Mouse (Mus musculus) monocyte, adult 2 months (primary cell): ENCODE measurements around the gene Eci2.
"Not testable (repeated sequence)": the region's sequence is repeated elsewhere in the genome, so short reads cannot be mapped to it uniquely, and the experiment has no call there.

Experiments used
- DNase-seq, 2 experiments: peaks; one replicate each; pipeline ENCODE4 v3.0.0; 2022; ENCODE audit warnings: low spot score in 2 of 2, low read depth in 1 of 2

The Eci2 gene

GRCm38 (mm10) chr13:35026879-35027278, at the start of gene Eci2:
Gene Eci2 (minus strand): TSS chr13:35027096.
- no peak for DNase-seq

- DNase-seq, result no peak
These were observed 48.0 kb upstream of the Eci2 start for GRCm38 (mm10) chr13:35074862-35075261.

DNA sequence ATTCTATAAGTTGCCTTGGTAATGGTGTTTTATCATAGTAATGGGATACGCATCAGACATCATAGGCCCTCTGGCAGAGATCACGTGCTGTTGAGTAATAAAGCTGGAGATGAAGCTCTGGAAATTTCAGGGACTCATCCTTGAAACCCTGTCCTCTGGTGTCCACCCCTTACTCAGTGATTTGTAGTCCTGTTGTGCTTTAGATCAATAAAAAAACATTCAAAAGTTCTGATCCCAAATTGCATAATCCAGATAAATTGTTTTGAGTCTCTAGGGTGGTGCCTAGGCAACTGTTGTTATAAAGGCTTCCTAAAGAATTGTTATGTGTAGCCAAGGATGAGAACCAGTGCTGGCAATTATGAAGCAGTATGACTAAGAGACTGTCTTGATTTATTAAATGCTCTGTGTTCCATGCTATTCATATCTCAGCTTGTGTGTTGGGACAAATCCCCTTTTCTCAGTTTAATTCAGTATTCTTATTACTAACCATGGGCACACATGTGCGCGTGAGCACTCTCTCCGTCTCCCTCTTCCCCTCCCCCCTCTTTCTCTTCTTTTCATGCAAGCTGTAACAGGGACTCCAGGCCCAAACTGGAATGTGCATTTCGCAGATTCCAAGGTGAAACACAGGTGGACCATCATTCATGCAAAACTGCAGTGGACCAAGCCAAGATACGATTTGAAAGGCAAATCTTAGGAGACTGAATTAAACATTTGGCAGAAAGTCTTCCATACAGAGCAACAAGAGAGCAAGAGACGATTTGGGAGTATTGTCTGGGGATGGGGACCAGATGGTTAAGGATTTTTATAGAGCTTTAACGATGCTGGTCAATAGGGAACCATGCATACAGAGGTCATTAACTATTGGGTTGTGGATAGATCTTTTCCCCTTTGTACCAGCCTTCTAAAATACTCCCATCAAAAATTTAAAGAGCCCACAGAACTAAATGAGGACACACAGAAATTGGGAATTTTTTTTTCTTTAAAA, 43.9 kb upstream of the Eci2 start:
- DNase-seq, result no peak

GRCm38 (mm10) chr13:35067084-35067483, 40.2 kb upstream of the Eci2 start:
- DNase-seq, result no peak

- DNase-seq, result no peak
These were observed 39.1 kb upstream of the Eci2 start for GRCm38 (mm10) chr13:35066033-35066432.

DNA sequence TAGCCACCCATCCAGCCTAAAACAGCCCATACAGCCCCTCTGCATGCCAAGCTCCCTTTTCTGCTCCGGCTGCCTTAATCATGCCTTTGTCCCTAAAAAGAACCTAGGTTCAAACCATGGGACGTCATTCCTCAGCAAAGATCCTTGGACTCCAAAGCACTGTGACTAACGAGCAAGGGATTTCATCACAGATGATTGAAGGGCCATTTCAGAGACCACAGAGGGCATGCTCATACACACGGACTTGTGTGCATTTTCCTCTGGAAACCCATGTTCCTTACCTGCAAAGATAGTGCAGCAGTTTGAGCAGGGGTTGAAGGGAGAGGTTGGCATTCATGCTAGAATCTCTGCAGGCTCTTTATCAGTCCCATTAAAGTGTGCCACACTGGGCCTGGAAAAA, 37.5 kb upstream of the Eci2 start:
- no peak for DNase-seq

DNA sequence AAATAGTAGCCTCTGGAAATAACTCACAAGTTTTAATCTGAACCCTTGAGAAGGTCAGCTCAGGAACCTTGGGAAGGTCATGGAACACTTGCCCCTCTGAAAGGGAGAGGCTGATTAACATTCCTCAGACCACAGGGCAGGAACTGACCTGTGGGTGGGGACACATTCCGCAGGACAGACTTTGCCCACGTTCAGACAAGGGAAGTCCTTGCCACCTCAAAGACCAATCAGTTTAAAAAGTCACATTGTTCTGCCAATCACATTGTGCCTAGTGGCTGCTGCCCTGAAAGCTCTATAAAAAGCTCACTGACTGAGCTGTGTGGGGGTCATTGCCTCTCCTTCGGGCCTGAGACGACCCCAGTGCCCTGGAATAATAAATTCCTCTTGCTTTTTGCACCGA, 31.2 kb upstream of the Eci2 start:
- no peak for DNase-seq

DNA sequence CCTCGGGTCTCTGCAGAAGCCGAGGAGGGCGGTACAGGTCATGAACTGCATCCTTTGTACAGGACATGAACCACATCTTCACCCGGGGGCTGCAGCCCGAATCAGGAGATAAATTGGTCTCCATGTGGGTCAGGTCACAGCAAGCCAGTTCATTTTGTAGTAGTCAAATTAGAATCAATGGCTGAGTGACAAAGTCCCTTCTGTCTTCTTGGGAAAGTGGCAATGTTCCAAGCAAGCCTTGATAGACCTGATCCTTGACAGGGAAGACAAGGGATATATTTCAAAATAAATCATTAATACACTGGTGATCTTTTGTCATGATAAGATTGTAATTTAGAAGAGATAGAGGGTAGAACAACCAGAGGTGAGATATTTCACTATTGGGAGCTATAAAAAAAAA, 9.6 kb upstream of the Eci2 start:
- DNase-seq, result no peak

- no peak for DNase-seq
These were observed 8.8 kb upstream of the Eci2 start for GRCm38 (mm10) chr13:35035731-35036130.

GRCm38 (mm10) chr13:35033571-35033970, 6.7 kb upstream of the Eci2 start:
- no peak for DNase-seq

GRCm38 (mm10) chr13:35031684-35032082, 4.8 kb upstream of the Eci2 start:
- DNase-seq, result no peak

- no peak for DNase-seq
These were observed 4.2 kb upstream of the Eci2 start for GRCm38 (mm10) chr13:35030979-35031683.

DNA sequence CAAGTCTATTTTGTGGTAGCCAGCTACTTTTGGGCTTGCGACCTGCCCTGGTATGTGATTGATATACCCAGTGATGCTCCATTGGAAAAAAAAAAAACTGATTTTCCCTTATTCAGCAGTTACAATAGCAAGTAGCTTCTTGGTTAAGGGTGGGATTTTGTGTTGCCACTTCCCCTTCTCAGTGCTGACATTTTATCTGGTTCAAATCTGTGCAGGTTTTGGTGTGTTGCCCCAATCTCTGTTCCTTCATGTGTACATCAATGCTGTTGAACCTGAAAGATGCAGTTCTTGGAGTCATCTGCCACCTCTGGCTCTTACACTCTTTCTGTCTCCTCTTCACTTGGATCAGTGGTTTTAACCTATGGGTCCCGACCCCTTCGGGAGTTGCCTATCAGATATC, 1.5 kb upstream of the Eci2 start:
- DNase-seq, result no peak

DNA sequence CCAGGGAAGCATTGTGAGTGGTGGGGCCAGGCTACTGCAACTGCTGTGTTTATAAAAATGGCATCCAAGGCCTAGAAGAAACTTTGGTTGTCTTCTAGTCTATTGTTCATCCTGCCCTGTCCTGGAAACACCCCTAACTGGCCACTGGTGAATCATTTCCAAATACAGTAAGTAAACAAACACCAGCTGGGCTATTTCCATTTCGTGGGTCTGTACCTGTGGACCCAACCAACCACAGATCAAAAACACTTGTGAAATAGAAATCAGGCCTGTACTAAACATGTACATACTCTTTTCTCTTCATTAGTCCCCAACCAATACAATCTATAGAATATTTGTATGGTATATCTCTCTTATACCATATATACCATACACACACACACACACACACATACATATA, 3.5 kb downstream of the Eci2 start:
- not testable (repeated sequence) for DNase-seq

DNA sequence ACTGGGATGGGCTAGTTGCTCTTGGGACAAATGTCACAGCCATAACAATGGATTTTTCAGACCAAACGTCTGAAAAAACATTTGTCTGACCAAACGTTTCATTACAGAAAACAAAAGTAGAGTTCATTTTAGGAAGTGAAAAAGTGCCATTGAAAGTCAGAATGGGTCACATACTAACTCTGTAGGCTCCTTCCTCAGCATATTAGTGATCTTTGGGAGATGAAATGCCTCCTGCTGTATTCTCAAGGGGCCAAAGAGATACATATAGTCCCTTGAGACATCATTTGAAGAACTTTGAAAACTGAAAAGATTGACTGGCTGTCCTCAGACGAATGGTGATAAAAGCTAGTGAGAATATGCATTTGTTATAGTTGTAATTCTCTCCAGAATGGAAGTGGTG, 6.5 kb downstream of the Eci2 start:
- DNase-seq, result no peak

GRCm38 (mm10) chr13:35018866-35019536, 7.9 kb downstream of the Eci2 start:
- no peak for DNase-seq

GRCm38 (mm10) chr13:35017392-35017791, 9.5 kb downstream of the Eci2 start:
- DNase-seq, result no peak

DNA sequence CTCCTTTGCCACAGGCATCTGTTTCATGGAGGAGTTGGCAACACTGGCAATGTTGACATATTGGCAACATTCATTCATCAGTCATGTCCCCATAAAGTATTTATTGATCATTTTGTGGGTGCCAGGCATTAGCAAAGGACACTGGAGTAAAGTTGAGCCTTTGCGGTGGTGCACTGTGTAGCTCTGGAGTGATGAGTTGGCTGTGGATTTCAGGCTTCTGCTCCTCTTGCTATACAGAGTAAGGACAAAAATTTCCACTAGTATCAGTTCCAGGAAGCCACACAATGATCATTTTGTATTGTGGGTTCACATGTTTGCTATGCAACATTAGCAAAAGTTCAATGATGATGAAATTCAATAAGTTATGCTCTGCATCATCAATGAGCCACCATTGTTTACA, 10.8 kb downstream of the Eci2 start:
- DNase-seq, result no peak

DNA sequence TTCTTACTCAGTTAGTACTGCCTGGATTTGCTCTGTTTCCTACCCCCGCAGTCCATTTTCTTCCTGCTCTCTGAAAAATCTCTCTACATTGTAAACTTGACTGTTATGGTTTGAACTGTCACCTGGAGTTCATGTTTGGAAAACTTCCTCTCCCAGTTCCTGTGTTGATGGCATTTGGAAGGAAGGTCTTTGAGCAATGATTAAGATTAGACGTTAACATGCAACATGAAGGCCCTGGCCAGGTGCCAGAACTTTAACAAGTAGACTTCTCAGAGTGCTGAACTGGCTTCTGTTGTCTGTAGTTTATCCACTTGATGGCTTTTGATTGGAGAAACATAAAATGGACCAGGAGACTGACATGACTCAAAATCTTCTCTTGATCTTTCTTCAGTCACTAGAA, 31.0 kb downstream of the Eci2 start:
- DNase-seq, result no peak

DNA sequence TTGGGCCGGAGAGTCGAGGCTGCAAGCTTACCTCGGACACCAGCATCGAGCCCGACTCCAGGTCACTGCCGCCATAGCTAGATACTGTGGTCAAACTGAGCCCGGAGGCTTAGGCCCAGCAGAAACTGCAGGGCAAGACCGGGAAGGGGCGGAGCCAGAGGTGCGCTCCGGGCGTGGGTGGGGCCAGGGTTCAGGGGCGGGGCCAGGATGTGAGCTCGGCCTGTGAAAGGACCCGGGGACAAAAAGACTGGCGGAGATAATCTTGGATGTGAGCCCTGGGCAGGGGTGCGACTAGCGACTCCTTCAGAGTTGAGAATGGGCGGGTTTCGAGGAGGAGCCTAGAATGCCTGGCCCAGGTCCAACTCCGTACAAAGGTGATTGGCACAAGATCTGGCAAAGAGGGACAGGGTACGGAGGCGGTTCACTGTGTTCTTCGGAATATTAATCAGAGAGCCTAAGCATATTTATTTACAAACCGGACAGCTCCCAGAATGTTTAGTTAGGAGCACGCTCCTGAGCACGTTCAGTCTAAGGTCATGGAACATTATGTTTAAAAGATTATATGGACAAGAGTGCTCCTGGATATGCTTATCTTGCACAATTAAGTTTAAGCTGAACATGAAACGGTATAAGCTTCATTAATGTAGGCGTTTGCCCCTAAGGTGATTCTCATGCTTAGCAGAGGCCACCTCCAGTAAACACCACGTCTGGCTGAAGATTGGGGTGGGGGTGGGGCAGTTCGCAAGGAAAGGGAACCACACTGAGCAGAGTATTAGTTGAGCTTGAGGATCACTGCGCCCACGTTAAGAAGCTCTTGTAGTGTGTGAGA, 32.7 kb downstream of the Eci2 start:
- DNase-seq, result peak; percentile 48 to 73

DNA sequence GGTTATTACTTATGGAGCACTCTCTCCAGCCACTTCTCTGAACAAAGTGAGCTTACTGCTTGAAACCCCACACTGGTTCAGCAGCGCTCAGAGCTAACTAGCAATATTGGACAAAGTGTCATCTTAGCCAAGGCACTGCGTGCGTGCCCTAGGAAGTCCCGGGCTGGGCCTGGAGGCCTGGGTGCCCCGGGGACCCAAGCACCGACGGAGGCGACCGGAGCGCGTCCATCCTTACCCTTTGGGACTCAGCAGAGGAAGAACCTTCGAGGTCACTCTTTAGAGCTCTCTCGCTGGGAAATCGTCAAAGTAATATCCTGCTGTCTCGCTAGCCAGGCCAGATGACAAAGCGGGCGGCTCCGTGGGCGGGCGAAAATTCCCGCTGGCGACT, 33.3 kb downstream of the Eci2 start:
- no peak for DNase-seq
